Mouse (Mus musculus) embryonic facial prominence, embryonic 11.5 days (tissue): ENCODE measurements at regions not wholly inside any gene's neighbourhood (a gene's known extent, or its start where the extent isn't known, plus 50 kb on each side); places are given as distances from the start of the nearest gene placed in this dataset.
A peak's percentile ranks its signal among the peaks of the same experiment; 100 is the strongest.

Experiments used
- ATAC-seq: fragments of 200-750 bp; cut with Nextera tagmentation; replicated peaks from 2 replicates; pipeline ENCODE4 v1.8.0; 2017; ENCODE audit warnings: low read depth; ENCODE audit not compliant: insufficient number of reproducible peaks, low FRiP score, low TSS enrichment
- DNase-seq: peaks from one replicate; pipeline ENCODE4 v3.0.0-alpha.2; 2015; ENCODE audit warnings: low spot score
- H3K27ac ChIP-seq: fragments of 300-500 bp; sonication (generic); replicated peaks from 2 replicates; pipeline ENCODE4 v1.5.1; 2014; ENCODE audit warnings: mild to moderate bottlenecking, low read depth, low read length, control low read depth
- H3K27me3 ChIP-seq: fragments of 300-500 bp; sonication (generic); 2 replicates; pipeline ENCODE4 v1.6.1; 2014; ENCODE audit warnings: mild to moderate bottlenecking, low read length, moderate library complexity, mixed read lengths; ENCODE audit not compliant: control insufficient read depth, insufficient read depth
- H3K36me3 ChIP-seq: fragments of 300-500 bp; sonication (generic); replicated peaks from 2 replicates; pipeline ENCODE4 v1.6.1; 2014; ENCODE audit warnings: low read depth, mild to moderate bottlenecking, low read length, moderate library complexity, mixed read lengths; ENCODE audit not compliant: control insufficient read depth, insufficient read depth
- H3K4me1 ChIP-seq: fragments of 300-500 bp; sonication (generic); 2 replicates; pipeline ENCODE4 v1.6.1; 2014; ENCODE audit warnings: low read length, mixed read lengths; ENCODE audit not compliant: control insufficient read depth, insufficient read depth
- H3K4me2 ChIP-seq: fragments of 300-500 bp; sonication (generic); 2 replicates; pipeline ENCODE4 v1.6.1; 2014; ENCODE audit warnings: low read depth, mild to moderate bottlenecking, control low read depth, low read length, moderate library complexity
- H3K4me3 ChIP-seq: fragments of 300-500 bp; sonication (generic); 2 replicates; pipeline ENCODE4 v1.5.1; 2014; ENCODE audit warnings: low read depth, low read length, control low read depth
- H3K9ac ChIP-seq: fragments of 300-500 bp; sonication (generic); replicated peaks from 2 replicates; pipeline ENCODE4 v1.6.1; 2014; ENCODE audit warnings: mild to moderate bottlenecking, control low read depth, low read length
- H3K9me3 ChIP-seq: fragments of 300-500 bp; sonication (generic); replicated peaks from 2 replicates; pipeline ENCODE4 v1.6.1; 2016; ENCODE audit warnings: mild to moderate bottlenecking, low read length, inconsistent platforms, mixed read lengths; ENCODE audit not compliant: control insufficient read depth
- WGBS: fragments of 180-500 bp; shearing (Covaris S2); extraction: QIAGEN DNeasy Blood & Tissue Kit; methylation state at CpG from one replicate; pipeline ENCODE4 v1.1.7; 2014; 5-methylcytosine and 5-hydroxymethylcytosine counted together

DNA sequence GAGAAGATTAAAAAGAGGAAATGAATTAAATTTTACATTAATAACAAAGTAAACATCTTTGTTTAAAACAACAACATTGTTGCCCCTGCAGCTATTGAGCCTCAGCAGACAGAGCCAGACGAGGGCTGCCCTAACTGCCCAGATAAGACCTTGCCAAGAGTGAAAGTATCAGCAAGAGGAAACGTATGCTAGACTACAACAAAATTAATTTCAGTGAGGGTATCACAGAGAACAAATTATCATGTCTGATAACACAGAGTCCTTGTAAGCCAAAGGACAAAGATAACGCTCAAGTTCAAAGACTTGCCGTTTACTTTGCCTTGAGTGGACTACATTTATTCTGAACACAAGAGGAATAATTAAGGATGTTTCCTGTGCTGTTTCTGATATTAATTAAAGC lies 235.0 kb upstream of the Gm15217 start:
- Histone ChIP-seq H3K4me2 (no peak overlapping the region), H3K4me1 (no peaks in the 10 kb centered on the region), H3K27me3 (no peaks in the 10 kb centered on the region), H3K4me3 (no peak overlapping the region), H3K36me3 (no peaks in the 10 kb centered on the region), H3K9ac (no peak overlapping the region), H3K27ac (no peak overlapping the region), H3K9me3 (no peaks in the 10 kb centered on the region)
- 55% methylated on average over 4 of the region's 4 CpGs for WGBS
- DNase-seq: no peak
- ATAC-seq: no peak

DNA sequence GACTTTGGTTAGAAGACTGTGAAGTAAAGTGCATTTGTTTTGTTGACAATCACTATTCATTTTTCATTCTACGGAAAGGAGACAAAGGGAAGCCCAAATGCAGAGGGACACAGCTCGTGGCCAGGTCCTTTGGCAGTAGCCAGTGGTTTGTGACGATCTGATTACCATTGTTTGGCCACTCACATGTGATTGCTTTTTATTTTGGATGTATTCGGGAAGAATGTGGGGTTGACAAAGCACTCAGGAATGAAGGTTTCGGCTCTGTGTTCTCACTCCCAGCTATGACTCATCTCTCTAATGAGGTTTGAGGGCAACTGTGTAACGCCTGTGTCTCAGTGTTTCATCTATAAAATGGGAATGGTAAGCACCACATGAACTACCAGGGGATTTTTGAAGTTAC lies 234.5 kb upstream of the Gm15217 start:
- no peak overlapping the region for H3K27ac ChIP-seq
- ATAC-seq (no peak), DNase-seq (no peak)
- H3K36me3 ChIP-seq: no peaks in the 10 kb centered on the region
- no peaks in the 10 kb centered on the region for H3K9me3 ChIP-seq
- no peaks in the 10 kb centered on the region for H3K4me1 ChIP-seq
- 58% methylated on average over 6 of the region's 6 CpGs for WGBS
- H3K4me2 ChIP-seq: no peak overlapping the region
- H3K27me3 ChIP-seq: no peaks in the 10 kb centered on the region
- no peak overlapping the region for H3K9ac ChIP-seq
- H3K4me3 ChIP-seq: no peak overlapping the region

GRCm38 (mm10) chr14:46145584-46145983 lies 233.6 kb upstream of the Gm15217 start:
- Histone ChIP-seq H3K27ac (no peak overlapping the region), H3K9me3 (no peaks in the 10 kb centered on the region), H3K4me3 (no peak overlapping the region), H3K36me3 (no peaks in the 10 kb centered on the region), H3K9ac (no peak overlapping the region), H3K27me3 (no peaks in the 10 kb centered on the region), H3K4me1 (no peaks in the 10 kb centered on the region), H3K4me2 (no peak overlapping the region)
- DNase-seq (no peak), ATAC-seq (no peak)
- 52% methylated on average over 7 of the region's 7 CpGs for WGBS

DNA sequence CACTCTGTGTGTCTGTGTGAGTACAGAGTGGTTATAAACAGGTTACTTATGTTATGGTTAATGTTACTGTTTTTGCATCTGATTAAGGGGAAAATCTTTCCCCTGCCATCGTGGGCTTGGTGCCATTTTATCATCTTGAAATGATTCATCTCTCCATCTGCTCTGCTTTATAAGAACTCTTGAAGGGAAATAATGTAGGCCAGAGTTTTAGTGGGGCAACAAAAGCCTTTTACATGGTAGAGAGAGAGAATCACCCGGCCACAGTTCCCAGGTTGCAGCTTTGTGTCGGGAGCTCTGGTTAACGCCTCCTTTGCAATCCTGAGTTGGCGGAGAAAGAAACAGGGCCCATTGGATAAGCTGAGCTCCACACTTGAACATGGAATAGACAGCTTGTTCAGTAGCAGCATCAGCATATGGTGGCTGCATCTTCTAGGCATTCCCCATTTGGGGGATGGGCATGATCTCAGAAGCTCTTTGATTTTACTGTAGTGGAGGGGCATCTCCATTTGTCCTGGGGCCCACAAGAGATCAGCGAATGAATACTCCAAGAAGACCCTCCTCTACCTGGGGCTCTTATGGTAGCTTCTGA lies 230.0 kb upstream of the Gm15217 start:
- WGBS: 77% methylated on average over 6 of the region's 6 CpGs
- no peak overlapping the region for H3K27ac ChIP-seq
- no peaks in the 10 kb centered on the region for H3K36me3 ChIP-seq
- H3K4me2 ChIP-seq: no peak overlapping the region
- no peaks in the 10 kb centered on the region for H3K4me1 ChIP-seq
- H3K9ac ChIP-seq: no peak overlapping the region
- no peaks in the 10 kb centered on the region for H3K9me3 ChIP-seq
- no peak for ATAC-seq
- no peaks in the 10 kb centered on the region for H3K27me3 ChIP-seq
- DNase-seq: no peak
- no peak overlapping the region for H3K4me3 ChIP-seq

DNA sequence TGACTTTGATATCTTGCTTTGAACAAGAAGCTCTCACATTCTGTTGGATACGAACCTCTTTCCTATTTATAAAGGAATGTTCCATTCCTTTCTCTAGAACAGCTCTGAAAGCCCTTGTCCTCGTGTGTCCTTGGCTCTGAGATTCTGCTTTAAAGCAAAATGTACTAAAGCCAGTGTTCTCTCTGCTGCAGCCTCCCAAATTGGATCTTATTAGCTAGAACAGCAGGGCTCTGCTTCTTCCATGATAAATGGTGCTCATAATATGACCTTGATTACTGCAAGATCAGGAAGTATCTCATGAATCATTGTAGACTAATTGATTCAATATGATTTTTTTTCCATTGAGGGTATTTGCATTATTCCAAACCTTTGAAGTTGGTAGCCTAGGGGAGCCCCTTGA lies 220.5 kb upstream of the Gm15217 start:
- DNase-seq: peak; percentile 30
- Histone ChIP-seq H3K4me3 (no peak overlapping the region), H3K36me3 (no peaks in the 10 kb centered on the region), H3K27ac (no peak overlapping the region), H3K4me1 (no peaks in the 10 kb centered on the region), H3K9me3 (no peaks in the 10 kb centered on the region), H3K27me3 (no peaks in the 10 kb centered on the region), H3K9ac (no peak overlapping the region), H3K4me2 (no peak overlapping the region)
- 64% methylated on average over 2 of the region's 2 CpGs for WGBS
- ATAC-seq: no peak

- Histone ChIP-seq H3K9me3 (no peaks in the 10 kb centered on the region), H3K4me1 (no peaks in the 10 kb centered on the region), H3K27me3 (no peaks in the 10 kb centered on the region), H3K9ac (no peak overlapping the region), H3K4me3 (no peak overlapping the region), H3K27ac (no peak overlapping the region), H3K36me3 (no peaks in the 10 kb centered on the region), H3K4me2 (no peak overlapping the region)
- DNase-seq: no peak
- WGBS: 60% methylated on average over 9 of the region's 9 CpGs
- no peak for ATAC-seq
Observed at GRCm38 (mm10) chr14:46172181-46172874, 206.9 kb upstream of the Gm15217 start.

- H3K36me3 ChIP-seq: no peaks in the 10 kb centered on the region
- DNase-seq (peak; percentile 24), ATAC-seq (no peak)
- WGBS: 54% methylated on average over 6 of the region's 6 CpGs
- H3K27ac ChIP-seq: no peak overlapping the region
- H3K4me2 ChIP-seq: no peak overlapping the region
- no peaks in the 10 kb centered on the region for H3K9me3 ChIP-seq
- no peak overlapping the region for H3K4me3 ChIP-seq
- no peak overlapping the region for H3K9ac ChIP-seq
- H3K27me3 ChIP-seq: no peaks in the 10 kb centered on the region
- H3K4me1 ChIP-seq: no peaks in the 10 kb centered on the region
Observed at GRCm38 (mm10) chr14:46172875-46173324, 206.3 kb upstream of the Gm15217 start.

DNA sequence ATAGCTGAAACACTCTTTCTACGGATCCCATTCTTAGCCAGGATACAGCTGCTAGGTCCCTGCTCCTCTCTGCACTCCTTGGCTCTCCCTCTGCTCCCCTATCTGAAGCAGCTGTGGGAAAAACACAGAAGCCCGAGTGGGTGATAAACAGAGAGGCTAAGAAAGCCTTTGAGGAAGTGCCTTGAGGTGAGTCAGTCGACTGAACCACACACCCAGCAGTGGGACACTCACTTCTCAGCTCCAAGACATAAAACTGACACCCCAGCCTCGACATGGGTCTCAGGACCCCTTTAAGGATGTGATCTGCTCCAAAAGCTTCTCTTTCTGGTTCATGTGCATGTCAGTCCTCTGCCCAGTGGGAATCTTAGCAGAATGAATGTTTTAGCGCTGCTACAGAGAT lies 204.8 kb upstream of the Gm15217 start:
- 68% methylated on average over 5 of the region's 5 CpGs for WGBS
- no peaks in the 10 kb centered on the region for H3K36me3 ChIP-seq

More for the DNA sequence above, 204.8 kb upstream of the Gm15217 start:
- no peaks in the 10 kb centered on the region for H3K4me1 ChIP-seq
- H3K27me3 ChIP-seq: no peaks in the 10 kb centered on the region
- no peak overlapping the region for H3K9ac ChIP-seq
- H3K9me3 ChIP-seq: no peaks in the 10 kb centered on the region
- no peak overlapping the region for H3K27ac ChIP-seq
- no peak for ATAC-seq
- no peak overlapping the region for H3K4me2 ChIP-seq
- no peak for DNase-seq
- no peak overlapping the region for H3K4me3 ChIP-seq
